Mouse (Mus musculus) hindbrain, embryonic 10.5 days (tissue): ENCODE results near the gene Slc27a4. TPM values are rescaled to one million over a fixed set of nuclear protein-coding genes. Genes with fewer than 3 reads are reported as not detected.

Source experiments
- DNase-seq: peaks from one replicate; pipeline ENCODE4 v3.0.0-alpha.2; 2017; ENCODE audit warnings: low spot score
- H3K27ac ChIP-seq: fragments of 300-500 bp; sonication (generic); 2 replicates; pipeline ENCODE4 v1.5.1; 2016; ENCODE audit warnings: mild to moderate bottlenecking, moderate library complexity
- H3K27me3 ChIP-seq: fragments of 300-500 bp; sonication (generic); 2 replicates; pipeline ENCODE4 v1.6.1; 2016; ENCODE audit warnings: mild to moderate bottlenecking; ENCODE audit not compliant: poor library complexity, insufficient read depth, severe bottlenecking
- H3K36me3 ChIP-seq: fragments of 300-500 bp; sonication (generic); 2 replicates; pipeline ENCODE4 v1.6.1; 2016; ENCODE audit warnings: mild to moderate bottlenecking, moderate library complexity
- H3K4me1 ChIP-seq: fragments of 300-500 bp; sonication (generic); replicated peaks from 2 replicates; pipeline ENCODE4 v1.6.1; 2016; ENCODE audit warnings: mild to moderate bottlenecking
- H3K4me3 ChIP-seq: fragments of 300-500 bp; sonication (generic); 2 replicates; pipeline ENCODE4 v1.5.1; 2016; ENCODE audit warnings: mild to moderate bottlenecking, moderate library complexity
- H3K9me3 ChIP-seq: fragments of 300-500 bp; sonication (generic); 2 replicates; pipeline ENCODE4 v1.6.1; 2016; ENCODE audit warnings: mild to moderate bottlenecking, moderate library complexity
- WGBS: fragments of 180-500 bp; shearing (Covaris S2); methylation state at CpG from one replicate; pipeline ENCODE4 v1.1.7; 2016; 5-methylcytosine and 5-hydroxymethylcytosine counted together
- polyA plus RNA-seq: library from polyadenylated mRNA; unstranded; fragments of >200 nt; fragmentation: Nextera tagmentation; extraction: Ambion mirVana; gene quantifications from 2 replicates; pipeline ENCODE4 v1.2.1, GENCODE M21; 2016

Slc27a4 gene
- polyA plus RNA-seq, 1 experiment from 2014 or later: 24.7 TPM

DNA sequence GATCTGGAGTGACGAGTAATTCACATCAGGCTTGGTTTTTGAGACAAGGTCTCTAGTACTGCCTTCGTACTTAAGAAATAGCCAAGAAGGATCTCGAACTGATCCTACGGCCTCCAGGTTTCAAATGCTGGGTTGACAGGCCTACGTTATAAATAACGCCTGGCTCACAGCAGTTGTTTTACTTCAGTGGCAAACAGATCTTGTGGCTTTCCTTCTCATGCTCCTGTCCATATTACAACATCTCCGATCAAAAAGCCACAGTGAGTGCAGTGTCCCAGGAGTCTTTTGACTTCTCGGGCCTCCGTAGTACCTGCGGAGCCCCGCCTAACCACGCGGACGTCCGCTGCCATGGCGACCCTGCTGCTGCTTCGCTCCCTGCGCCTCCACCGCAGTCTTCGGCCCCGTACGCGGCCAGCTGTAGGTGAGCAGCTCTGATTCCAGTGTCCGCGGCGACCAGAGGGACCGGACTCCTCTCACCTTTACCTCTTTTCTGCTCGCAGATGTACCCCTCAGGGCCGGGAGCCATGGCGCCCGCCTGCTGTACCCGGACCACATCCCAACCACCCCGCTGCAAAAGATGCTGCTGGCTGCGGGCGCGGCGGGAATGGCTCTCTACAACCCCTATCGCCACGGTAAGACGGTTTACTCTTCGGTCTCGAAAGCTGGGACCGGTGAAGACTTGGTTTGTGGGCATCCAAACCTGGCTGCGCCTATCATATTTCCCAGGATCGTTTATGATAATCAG, 14.3 kb upstream of the Slc27a4 start, which contains the start of gene Trub2:
Gene Trub2, minus strand, starts transcription at position 566 of the 745 bp plus-strand sequence.
- Histone ChIP-seq H3K4me1 (peaks cover 26% of the 10 kb centered on the region), H3K27me3 (no peaks in the 10 kb centered on the region), H3K36me3 (peaks cover 69% of the 10 kb centered on the region), H3K4me3 (peak within 1 kb of the TSS; percentile 95), H3K27ac (peak within 1 kb of the TSS; percentile 89), H3K9me3 (no peaks in the 10 kb centered on the region)
- peak; percentile 84 for DNase-seq
- WGBS: under 1% methylated on average over 45 of the region's 45 CpGs

DNA sequence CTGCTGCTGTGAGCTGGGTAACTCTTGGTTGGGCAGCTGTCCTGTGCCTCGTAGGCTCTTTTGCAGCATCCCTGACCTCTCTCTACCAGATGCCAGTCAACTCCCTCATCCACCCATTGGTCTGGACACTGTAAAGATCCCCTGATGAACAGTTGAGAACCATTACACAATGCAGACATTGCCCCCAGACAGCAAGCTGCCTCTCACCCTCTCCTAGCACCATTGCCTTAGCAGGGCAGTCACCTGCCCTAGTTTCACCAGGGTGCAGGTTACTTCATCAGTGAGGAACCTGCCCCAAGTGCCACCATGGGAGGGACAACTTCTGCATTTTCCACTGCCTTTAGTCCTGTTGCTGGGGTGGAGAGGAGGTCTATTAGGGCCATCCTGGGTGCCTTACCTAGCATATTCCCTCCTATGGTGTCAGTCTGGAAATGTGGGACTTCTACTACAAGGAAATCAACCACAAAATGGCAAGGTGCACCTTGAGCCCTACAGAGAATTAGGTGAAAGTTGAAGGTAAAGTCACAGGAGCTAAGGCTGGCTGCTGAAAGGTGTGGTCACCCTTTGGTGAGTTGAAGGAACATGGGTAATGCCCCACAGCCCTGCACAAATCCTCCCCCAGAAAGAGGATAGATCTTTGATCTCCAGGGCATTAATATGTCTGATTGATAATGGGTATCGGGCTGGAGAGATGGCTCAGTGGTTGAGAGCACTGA, 9.5 kb upstream of the Slc27a4 start:
- H3K27ac ChIP-seq: no peak overlapping the region
- DNase-seq: no peak
- H3K4me1 ChIP-seq: peaks cover 12% of the 10 kb centered on the region
- no peak overlapping the region for H3K4me3 ChIP-seq
- peaks cover 75% of the 10 kb centered on the region for H3K36me3 ChIP-seq
- H3K9me3 ChIP-seq: no peaks in the 10 kb centered on the region
- H3K27me3 ChIP-seq: no peaks in the 10 kb centered on the region
- 94% methylated on average over 2 of the region's 2 CpGs for WGBS

DNA sequence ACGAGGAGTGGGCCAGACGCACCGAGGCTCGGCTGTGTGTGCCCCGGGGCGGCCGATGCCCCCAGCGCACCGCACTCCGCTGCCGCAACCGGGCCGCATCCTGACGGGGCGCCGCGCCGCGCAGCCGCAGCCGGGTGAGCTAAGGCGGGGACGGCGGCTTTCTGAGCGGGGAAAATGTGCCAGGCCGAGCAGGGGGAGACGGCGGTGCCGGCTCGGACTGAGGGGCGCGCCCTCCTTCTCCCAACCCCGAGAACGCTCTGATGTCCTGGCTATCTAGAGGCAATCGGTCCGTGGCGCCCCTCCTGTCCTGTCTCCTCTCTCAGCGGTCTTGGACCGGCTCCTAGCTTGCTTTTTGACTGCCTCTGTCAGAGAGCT, 380 bp downstream of the Slc27a4 start:
- DNase-seq: no peak
- Histone ChIP-seq H3K27ac (peak overlapping the region; percentile 92), H3K4me1 (peaks cover 29% of the 10 kb centered on the region), H3K36me3 (peaks cover 39% of the 10 kb centered on the region), H3K27me3 (no peaks in the 10 kb centered on the region), H3K9me3 (no peaks in the 10 kb centered on the region), H3K4me3 (peak overlapping the region; percentile 96)
- WGBS: under 1% methylated on average over 39 of the region's 39 CpGs

DNA sequence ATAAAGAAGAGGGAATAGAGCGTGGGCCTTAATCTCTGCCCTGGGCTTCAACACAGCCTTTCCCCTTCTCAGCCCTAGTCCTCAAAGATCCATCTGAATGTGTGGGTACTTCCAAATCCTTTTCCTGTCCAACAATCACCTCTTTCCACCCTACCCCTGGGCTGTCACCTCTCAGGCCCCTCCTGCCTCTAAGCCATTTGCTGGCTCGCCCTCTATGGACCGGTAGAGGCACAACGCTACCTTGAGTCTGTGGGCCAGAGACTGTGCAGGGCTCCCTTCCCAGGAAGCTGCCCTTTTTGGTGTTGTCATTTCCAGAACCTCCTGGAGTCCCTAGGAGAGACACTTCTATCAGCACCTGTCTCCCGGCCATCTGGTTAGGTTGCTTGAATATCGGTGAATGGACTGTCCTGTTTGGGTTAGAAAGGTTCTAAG, 982 bp downstream of the Slc27a4 start:
- H3K9me3 ChIP-seq: no peaks in the 10 kb centered on the region
- peaks cover 29% of the 10 kb centered on the region for H3K4me1 ChIP-seq
- H3K27ac ChIP-seq: peak overlapping the region; percentile 92
- 24% methylated on average over 6 of the region's 6 CpGs for WGBS
- DNase-seq: peak; percentile 27
- no peaks in the 10 kb centered on the region for H3K27me3 ChIP-seq
- H3K4me3 ChIP-seq: peak overlapping the region; percentile 96
- H3K36me3 ChIP-seq: peaks cover 45% of the 10 kb centered on the region

DNA sequence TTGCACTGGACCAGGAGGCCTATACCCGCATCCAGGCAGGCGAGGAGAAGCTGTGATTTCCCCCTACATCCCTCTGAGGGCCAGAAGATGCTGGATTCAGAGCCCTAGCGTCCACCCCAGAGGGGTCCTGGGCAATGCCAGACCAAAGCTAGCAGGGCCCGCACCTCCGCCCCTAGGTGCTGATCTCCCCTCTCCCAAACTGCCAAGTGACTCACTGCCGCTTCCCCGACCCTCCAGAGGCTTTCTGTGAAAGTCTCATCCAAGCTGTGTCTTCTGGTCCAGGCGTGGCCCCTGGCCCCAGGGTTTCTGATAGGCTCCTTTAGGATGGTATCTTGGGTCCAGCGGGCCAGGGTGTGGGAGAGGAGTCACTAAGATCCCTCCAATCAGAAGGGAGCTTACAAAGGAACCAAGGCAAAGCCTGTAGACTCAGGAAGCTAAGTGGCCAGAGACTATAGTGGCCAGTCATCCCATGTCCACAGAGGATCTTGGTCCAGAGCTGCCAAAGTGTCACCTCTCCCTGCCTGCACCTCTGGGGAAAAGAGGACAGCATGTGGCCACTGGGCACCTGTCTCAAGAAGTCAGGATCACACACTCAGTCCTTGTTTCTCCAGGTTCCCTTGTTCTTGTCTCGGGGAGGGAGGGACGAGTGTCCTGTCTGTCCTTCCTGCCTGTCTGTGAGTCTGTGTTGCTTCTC, 13.4 kb downstream of the Slc27a4 start:
- 0 out of 2 replicates have a peak overlapping the region, but pooled peaks have one; percentile 14 for H3K27ac ChIP-seq
- 86% methylated on average over 11 of the region's 11 CpGs for WGBS
- H3K36me3 ChIP-seq: peaks cover 62% of the 10 kb centered on the region
- no peaks in the 10 kb centered on the region for H3K27me3 ChIP-seq
- H3K4me3 ChIP-seq: no peak overlapping the region; the same call in 1 of the 2 replicates
- no peak for DNase-seq
- H3K4me1 ChIP-seq: peaks cover 41% of the 10 kb centered on the region
- no peaks in the 10 kb centered on the region for H3K9me3 ChIP-seq

DNA sequence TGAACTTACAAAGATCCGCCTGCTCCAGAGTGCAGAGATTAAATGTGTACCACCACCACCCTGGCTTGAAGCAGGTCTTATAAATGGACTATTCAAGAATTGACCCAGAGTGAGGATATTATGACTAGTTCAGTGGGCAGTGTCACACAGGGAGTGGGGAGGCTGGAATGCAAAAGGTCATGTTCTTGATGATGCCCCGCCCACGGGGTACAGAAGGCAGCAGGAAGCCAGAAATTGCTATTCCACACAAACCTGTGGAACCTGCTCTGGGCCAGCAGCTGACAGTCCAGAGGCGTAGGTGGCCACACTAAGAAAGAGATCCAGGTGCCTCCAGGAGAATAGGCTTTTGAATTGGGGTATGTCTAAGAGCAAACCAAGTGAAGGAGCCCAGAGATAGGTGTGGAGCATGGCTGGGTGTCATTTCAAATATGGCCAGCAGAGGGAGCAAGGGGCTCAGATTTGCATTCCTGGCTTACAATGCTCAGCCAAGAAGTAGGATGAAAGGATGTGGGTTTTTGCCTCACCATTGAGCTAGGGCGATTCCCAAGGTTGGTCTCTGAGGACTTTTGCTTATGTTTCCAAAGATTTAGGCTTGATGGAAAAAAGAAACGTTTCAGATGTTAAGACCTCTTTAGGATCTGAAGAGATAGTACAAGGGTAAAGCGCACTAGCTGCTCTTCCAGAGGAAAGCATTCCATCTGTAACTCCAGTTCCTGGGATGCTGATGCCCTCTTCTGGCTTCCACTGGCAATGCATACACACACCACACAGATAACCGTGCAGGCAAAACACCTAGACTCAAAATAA, 15.2 kb downstream of the Slc27a4 start:
- peak; percentile 91 for DNase-seq
- WGBS: 35% methylated on average over 8 of the region's 8 CpGs
- peak overlapping the region; percentile 92 for H3K27ac ChIP-seq
- H3K36me3 ChIP-seq: peaks cover 44% of the 10 kb centered on the region
- H3K9me3 ChIP-seq: no peaks in the 10 kb centered on the region
- peak overlapping the region; percentile 29 for H3K4me3 ChIP-seq
- H3K4me1 ChIP-seq: peaks cover 51% of the 10 kb centered on the region
- H3K27me3 ChIP-seq: no peaks in the 10 kb centered on the region

DNA sequence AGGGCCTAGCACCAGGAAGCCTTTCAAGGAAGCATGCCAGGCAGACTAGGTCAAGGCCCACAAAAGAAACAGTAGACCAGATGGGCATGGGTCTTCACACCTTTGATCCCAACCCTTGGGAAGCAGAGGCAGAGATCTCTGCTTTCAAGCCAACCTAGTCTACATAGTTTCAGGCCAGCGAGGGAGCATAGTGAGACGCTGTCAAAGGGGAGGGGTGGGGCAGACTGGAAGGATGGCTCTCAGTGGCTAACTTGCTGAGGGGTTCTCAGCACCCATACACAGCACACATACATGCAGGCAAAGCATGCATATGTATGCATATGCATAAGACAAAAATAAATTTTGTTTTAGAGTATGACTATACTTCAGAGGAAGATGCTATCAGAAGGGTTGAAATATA, 16.9 kb downstream of the Slc27a4 start:
- DNase-seq: no peak
- peaks cover 27% of the 10 kb centered on the region for H3K36me3 ChIP-seq
- H3K9me3 ChIP-seq: no peaks in the 10 kb centered on the region
- H3K27ac ChIP-seq: peak overlapping the region; percentile 92
- 5% methylated on average over 2 of the region's 2 CpGs for WGBS
- peaks cover 51% of the 10 kb centered on the region for H3K4me1 ChIP-seq
- H3K4me3 ChIP-seq: peak overlapping the region; percentile 46
- no peaks in the 10 kb centered on the region for H3K27me3 ChIP-seq

DNA sequence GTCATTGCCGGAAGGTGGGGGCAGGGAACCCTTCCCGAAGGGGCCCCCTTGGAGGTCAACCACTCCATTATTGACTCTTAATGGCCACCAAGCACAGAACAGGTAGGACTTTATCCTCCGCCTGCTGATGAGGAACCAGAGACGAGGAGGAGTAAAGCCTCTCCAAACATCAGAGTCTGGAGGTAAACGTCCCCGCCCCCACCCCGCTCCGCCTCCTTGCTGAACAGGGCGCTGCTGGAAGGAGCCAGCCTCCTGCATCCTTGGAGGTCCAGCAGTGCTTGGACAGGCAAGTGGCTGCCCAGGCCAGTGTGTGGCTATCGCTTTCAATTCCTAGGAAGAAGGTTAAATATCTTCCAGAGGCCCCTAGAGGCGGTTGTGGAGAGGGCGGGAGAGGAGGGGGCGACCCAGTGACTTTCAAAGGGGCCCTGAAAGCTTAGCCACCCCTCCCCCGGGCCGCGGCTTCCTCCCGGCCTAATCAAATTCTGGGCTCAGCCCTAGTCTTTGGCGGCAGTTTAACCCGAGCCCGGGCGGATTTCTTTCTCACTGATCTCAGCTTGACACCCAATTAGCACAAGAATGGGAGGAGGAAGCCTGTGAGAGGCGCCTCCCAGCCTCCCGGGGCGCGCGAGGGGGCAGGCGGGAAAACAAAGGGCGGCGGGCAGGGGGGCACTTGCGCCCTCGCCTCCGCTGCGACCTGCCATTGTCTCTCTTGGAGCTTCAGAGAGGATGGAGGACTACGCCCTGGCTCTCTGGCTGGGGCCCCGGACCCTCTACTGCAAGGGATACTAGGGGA, 17.8 kb downstream of the Slc27a4 start, which contains the start of gene Urm1:
Gene Urm1, plus strand, starts transcription at position 51 of the 793 bp plus-strand sequence.
- Histone ChIP-seq H3K36me3 (peaks cover 22% of the 10 kb centered on the region), H3K27me3 (no peaks in the 10 kb centered on the region), H3K4me1 (peaks cover 51% of the 10 kb centered on the region), H3K9me3 (no peaks in the 10 kb centered on the region), H3K27ac (peak within 1 kb of the TSS; percentile 92), H3K4me3 (peak within 1 kb of the TSS; percentile 46)
- under 1% methylated on average over 35 of the region's 35 CpGs for WGBS
- peak; percentile 95 for DNase-seq

DNA sequence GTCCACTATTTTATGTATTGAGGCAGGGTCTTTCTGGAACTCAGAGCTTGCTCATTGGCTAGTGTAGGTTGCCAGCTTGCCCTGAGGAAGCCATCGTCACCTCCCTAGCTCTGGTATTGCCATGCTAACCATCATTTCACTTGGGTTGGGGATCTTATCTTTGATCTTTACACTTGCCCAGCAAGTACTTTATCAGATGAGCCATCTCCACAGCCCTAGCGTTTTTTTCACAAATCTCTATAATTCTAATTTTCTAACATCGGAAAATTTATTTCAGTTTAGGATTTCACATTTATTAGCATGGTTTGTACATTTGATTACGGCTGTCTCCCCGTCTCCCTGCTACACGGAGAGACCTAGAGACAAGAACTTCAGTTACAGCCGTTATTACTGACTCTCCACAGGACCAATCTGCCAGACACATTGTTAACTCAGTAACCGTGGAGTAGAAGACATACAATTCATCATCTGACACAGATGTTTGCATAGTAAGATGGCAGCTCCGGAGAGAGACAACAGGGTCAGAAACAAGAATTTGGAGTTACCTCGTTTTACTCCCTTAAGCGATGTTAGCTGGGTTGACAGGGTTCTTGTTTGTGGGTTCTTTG, 24.0 kb downstream of the Slc27a4 start:
- Histone ChIP-seq H3K36me3 (peaks cover 32% of the 10 kb centered on the region), H3K4me1 (peaks cover 27% of the 10 kb centered on the region), H3K27ac (peak overlapping the region; percentile 95), H3K4me3 (peak overlapping the region; percentile 98), H3K27me3 (no peaks in the 10 kb centered on the region), H3K9me3 (no peaks in the 10 kb centered on the region)
- WGBS: 17% methylated on average over 11 of the region's 11 CpGs
- DNase-seq: no peak

DNA sequence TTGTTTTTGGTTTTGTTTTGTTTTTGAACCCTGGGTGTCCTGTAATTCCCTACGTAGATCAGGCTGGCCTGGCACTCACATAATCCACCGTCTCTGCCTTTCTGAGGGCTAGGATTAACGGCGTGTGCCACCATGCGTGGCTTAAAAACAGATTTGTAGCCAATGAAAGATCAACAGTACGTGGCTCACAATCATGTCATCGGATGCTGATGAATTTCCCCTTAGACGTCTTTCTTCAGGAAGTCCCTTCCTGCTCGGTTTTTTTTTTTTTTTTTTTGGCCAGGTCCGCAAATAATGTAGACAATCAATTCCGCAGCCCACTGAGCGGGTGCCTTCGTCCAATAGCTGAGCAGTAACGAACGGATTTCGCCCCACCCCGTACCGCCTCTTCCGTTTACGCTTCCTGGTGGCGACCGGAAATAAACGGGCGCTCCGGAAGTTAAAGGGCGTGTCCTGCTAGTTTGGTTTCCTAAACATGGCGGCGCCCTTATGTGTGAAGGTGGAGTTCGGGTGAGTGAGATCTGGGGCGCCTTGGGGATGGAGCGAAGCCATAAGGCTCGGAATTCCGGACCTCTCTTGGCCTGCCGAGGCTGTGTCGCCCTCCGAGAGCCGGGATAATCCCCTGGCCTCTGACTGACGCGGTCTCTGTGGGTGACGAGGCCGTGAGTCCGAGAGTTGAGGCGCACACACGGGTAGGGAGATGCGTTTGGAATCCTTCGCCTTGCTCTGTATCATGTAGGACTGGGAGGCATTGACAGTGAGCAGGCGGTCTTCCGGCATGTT, 24.7 kb downstream of the Slc27a4 start:
- H3K36me3 ChIP-seq: peaks cover 39% of the 10 kb centered on the region
- under 1% methylated on average over 48 of the region's 48 CpGs for WGBS
- DNase-seq: peak; percentile 97
- peaks cover 24% of the 10 kb centered on the region for H3K4me1 ChIP-seq
- H3K9me3 ChIP-seq: no peaks in the 10 kb centered on the region
- H3K27me3 ChIP-seq: no peaks in the 10 kb centered on the region
- H3K4me3 ChIP-seq: peak overlapping the region; percentile 98
- H3K27ac ChIP-seq: peak overlapping the region; percentile 95

DNA sequence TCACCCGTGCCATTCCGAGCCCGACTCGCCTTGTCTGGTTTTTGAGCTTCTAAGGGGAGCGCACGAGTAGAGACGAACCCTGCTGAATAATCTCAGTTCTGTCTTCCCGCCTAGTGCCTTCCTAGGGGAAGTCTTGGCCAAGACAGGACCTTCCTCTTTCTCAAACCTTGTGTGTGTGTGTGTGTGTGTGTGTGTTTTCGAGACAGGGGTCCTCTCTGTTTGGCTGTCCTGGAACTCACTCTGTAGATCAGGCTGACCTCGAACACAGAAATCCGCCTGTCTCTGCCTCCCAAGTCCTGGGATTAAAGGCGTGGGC, 25.2 kb downstream of the Slc27a4 start:
- H3K9me3 ChIP-seq: no peaks in the 10 kb centered on the region
- peaks cover 24% of the 10 kb centered on the region for H3K4me1 ChIP-seq
- 2% methylated on average over 12 of the region's 12 CpGs for WGBS
- H3K4me3 ChIP-seq: peak overlapping the region; percentile 98
- no peak for DNase-seq
- H3K36me3 ChIP-seq: peaks cover 42% of the 10 kb centered on the region
- H3K27ac ChIP-seq: peak overlapping the region; percentile 95
- H3K27me3 ChIP-seq: no peaks in the 10 kb centered on the region
